Mouse (Mus musculus) cerebellum, adult 11-12 months (tissue): ENCODE data around the gene Olfr1310.
"Not testable (repeated sequence)": the region's sequence is repeated elsewhere in the genome, so short reads cannot be mapped to it uniquely, and the experiment has no call there.

Source experiments
- DNase-seq: peaks from one replicate; pipeline ENCODE4 v3.0.0; 2022

Olfr1310 gene

GRCm38 (mm10) chr2:112012608-112013007, at the start of gene Olfr1310:
Olfr1310 (minus strand) TSS chr2:112012708.
- no peak for DNase-seq

- DNase-seq = no peak
Observed at GRCm38 (mm10) chr2:112050138-112050537, 37.6 kb upstream of the Olfr1310 start, which contains the start of gene Olfr1312. Olfr1312 (minus strand) TSS chr2:112050238.

GRCm38 (mm10) chr2:112026971-112027370, 14.5 kb upstream of the Olfr1310 start:
- not testable (repeated sequence) for DNase-seq

- no peak for DNase-seq
Observed at GRCm38 (mm10) chr2:112024312-112024711, 11.8 kb upstream of the Olfr1310 start, which contains the start of gene Olfr1311. Olfr1311 (minus strand) TSS chr2:112024412.

GRCm38 (mm10) chr2:112014900-112015299, 2.4 kb upstream of the Olfr1310 start:
- no peak for DNase-seq

GRCm38 (mm10) chr2:111990181-111990580, 22.3 kb downstream of the Olfr1310 start, which contains the start of gene Olfr1309:
Olfr1309 (minus strand) TSS chr2:111990281.
- no peak for DNase-seq

GRCm38 (mm10) chr2:111964844-111965243, 47.7 kb downstream of the Olfr1310 start, which contains the start of gene Olfr1308:
Olfr1308 (minus strand) TSS chr2:111964944.
- no peak for DNase-seq
